Mouse (Mus musculus): ENCODE data around the gene Tbc1d9b. TPM values are rescaled to one million over a fixed set of nuclear protein-coding genes. Genes with fewer than 3 reads are reported as not detected.
"Not testable (repeated sequence)": the region's sequence is repeated elsewhere in the genome, so short reads cannot be mapped to it uniquely, and the experiment has no call there.

Tbc1d9b gene
- total RNA-seq, 2 experiments from 2014 or later, result 25.3 to 28.6 TPM

DNA sequence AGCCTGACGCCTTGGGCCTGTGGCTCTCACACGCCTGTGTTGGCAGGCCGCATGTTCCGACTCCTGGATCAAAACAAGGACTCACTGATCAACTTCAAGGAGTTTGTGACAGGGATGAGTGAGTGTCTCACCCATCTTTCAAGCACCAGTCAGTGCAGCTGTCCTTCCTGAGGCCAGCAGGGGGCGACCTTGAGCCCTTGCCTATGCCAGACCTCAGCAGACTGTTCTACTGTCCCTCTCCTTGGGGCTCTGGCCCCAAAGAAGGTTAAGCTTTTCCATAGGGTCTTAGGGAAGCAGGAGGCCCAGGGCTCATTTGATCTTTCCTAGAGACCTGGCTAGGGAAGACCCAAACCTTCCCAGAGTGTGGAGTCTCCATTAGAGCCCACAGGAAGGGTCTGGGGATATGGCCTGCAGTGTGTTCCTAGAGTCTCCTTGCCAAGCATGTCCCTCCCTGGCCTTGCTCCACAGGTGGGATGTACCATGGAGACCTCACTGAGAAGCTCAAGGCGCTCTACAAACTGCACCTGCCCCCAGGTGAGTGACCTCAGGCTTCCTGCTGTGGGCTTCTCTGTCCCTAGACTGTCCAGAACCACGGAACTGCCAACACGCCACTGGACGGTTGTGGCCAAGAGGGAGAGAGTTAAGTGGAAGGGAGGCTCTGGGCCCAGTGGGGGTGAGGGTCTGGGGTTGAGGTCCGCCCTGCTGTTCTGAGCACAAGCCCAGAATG is 30.5 kb downstream of the Tbc1d9b start:
- DNase-seq, result peak; percentile 69
- Histone ChIP-seq H3K4me3 (no peak overlapping the region), H3K27ac (peak overlapping the region; percentile 50)
- TF ChIP-seq CTCF (IDR thresholded peaks at IDR 0.05), result peak; percentile 90
- intact Hi-C loops (cut with DNase I), result loop anchor here (1.0 to 10.0 kb wide), 2 partner anchors 70 to 203 kb away; no protein-coding TSS in a partner anchor

DNA sequence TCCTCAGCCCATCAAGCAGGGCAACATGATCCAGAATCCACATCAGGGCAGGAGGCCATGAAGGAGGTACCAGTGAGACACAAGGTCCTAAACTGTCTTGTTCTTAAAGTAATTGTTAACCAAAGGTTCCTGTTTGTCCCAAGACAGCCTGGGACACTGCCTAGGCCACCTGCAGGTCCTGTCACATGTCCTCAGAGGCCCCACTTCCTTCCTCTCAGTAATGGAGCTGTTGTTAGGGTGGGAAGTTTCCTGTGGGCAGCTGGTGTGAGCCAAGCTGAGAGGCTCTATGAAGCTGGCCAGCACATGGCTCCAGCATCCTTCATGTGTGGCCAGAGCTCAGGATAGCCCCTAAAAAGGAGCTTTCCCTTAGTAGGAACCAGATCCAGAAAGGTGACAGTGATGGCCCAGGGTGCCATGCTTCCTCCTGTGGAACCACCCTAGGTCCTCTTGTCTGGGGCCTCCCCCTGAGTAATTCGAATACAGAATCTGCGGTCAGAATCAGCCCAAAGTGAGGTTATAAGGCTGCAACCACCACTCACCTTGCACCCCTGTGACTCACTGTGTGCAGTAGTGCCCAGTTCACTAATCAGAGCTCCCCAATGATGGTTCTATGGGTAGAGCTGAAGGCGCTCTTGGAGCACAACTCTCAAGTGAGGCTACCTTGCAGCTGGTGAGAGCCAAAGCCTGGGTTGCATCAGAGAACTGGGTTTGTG is 31.3 kb downstream of the Tbc1d9b start:
- Histone ChIP-seq H3K27ac (peak overlapping the region; percentile 50), H3K4me3 (no peak overlapping the region)
- DNase-seq, result no peak
- no peak for TF ChIP-seq CTCF (IDR thresholded peaks at IDR 0.05)
- intact Hi-C loops (cut with DNase I), result loop anchor here (10.0 kb wide), 1 partner anchor 202 kb away; no protein-coding TSS in a partner anchor

DNA sequence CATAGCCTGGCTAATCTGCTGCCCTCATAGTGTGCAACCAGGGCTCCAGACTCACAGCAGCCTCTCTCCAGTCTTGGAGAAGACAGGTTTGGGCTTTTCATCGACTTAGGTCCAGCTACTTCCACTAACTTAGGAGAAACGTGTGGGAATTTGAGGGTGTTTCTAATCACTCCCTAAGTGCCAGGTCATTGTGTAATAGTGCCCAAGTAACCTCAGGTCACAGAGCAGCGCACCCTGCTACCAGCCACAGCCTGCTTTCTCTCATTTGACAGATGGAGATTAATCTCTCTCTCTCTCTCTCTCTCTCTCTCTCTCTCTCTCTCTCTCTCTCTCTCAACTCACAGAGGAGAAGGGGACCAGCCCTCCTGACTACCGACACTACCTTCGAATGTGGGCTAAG is 37.2 kb downstream of the Tbc1d9b start:
- H3K27ac ChIP-seq, result no peak overlapping the region
- DNase-seq, result no peak
- H3K4me3 ChIP-seq, result no peak overlapping the region
- TF ChIP-seq CTCF (IDR thresholded peaks at IDR 0.05), result no peak
- intact Hi-C loops (cut with DNase I), result loop anchor here (10.0 kb wide), 1 partner anchor 196 kb away; no protein-coding TSS in a partner anchor

DNA sequence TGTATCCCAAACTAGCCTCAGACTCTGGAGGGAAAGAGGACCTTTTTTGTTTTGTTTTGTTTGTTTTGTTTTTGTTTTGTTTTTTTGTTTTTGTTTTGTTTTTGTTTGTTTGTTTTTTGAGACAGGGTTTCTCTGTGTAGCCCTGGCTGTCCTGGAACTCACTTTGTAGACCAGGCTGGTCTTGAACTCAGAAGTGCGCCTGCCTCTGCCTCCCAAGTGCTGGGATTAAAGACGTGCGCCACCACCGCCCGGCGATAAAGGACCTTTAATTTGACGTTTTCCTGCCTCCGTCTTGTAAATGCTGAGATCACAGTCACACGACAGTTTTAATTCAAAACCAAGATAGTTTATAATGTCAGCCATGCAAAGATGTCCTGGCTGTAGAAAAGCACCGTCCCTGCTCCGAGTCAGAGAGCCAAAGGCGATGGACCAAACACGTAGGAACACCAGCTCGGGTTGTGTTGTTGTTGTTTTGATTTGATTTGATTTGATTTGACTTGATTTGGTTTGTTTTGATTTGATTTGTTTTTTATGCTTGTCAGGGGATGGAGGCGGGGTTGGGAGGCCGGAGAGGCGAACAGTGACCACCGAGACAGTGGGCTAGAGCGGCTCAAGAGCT is 43.0 kb downstream of the Tbc1d9b start, which contains the start of gene Mrnip:
Gene Mrnip (plus strand): TSS at position 334 of the 619 bp plus-strand sequence.
- H3K4me3 ChIP-seq, result peak within 1 kb of the TSS; percentile 89
- peak within 1 kb of the TSS; percentile 89 for H3K27ac ChIP-seq
- intact Hi-C loops (cut with DNase I), result loop anchor here (2.0 kb wide), 2 partner anchors 37 to 43 kb away; partner anchors contain the start of genes Mgat4b, Sqstm1 and Tbc1d9b
- not testable (repeated sequence) for DNase-seq

DNA sequence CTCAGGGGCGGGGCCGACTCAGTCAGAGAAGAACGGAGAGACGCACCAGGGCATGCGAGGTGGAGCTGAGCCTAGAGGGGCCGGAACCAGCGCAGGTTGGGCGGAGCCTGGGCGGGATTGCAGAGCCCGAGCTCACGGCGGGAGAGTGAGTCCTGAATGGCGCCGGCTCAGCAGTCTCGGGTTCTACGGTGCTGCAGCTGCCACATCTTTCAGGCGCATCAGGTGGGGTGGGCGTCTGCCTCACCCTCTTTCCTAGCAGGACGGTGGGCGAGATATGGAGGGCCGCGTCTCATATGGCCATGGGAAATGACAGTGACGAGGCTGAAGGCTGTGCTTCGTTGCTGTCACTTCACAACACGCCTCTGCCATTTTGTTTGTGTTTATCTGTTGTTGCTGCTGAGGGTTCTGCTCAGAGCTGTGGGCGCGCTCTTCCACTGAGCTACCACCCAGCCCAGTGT is 43.6 kb downstream of the Tbc1d9b start:
- Histone ChIP-seq H3K27ac (peak overlapping the region; percentile 89), H3K4me3 (peak overlapping the region; percentile 89)
- intact Hi-C loops (cut with DNase I), result loop anchor here (2.0 kb wide), 2 partner anchors 36 to 44 kb away; partner anchors contain the start of genes Mgat4b, Sqstm1 and Tbc1d9b
- DNase-seq, result peak; percentile 99
- TF ChIP-seq CTCF (IDR thresholded peaks at IDR 0.05), result no peak

DNA sequence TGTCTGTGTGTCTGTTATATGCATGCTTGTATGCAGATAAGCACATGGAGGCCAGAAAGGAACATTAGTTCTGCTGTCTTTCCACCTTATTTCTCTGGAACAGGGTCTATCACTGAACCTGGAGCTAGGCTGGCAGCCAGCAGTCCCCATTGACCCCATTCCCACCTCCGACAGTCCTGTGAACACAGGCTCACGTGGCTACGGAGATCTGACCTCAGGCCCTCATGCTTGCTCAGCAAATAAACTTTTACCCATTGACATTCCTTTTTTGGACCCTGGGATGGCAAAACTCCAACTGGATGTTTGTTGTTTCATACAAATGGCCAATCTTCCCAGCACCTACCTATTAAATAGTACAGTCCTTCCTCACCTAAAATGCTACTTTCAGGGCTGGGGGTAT is 45.2 kb downstream of the Tbc1d9b start:
- Histone ChIP-seq H3K4me3 (no peak overlapping the region), H3K27ac (no peak overlapping the region)
- TF ChIP-seq CTCF (IDR thresholded peaks at IDR 0.05), result no peak
- intact Hi-C loops (cut with DNase I), result no loop called here
- no peak for DNase-seq

DNA sequence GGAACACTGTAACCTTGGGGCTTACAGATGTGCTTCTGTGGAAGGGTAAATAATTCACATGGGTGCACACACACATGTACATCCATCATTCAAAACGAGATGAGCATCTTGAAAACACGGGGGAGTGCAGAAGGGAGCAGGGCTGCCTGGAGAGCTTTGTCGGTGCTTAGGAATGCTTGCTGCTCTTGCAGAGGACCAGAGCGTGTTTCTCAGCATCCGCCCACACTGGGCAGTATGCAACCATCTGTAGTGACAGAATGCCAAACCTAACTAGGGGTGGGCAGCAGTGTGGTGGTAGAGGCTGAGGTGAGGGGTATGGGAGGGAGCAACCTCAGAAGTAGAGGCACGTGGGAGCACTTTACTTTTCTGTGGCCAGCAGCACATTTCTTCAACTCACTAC is 45.9 kb downstream of the Tbc1d9b start:
- TF ChIP-seq CTCF (IDR thresholded peaks at IDR 0.05), result no peak
- intact Hi-C loops (cut with DNase I), result no loop called here
- Histone ChIP-seq H3K27ac (no peak overlapping the region), H3K4me3 (no peak overlapping the region)
- DNase-seq, result no peak

DNA sequence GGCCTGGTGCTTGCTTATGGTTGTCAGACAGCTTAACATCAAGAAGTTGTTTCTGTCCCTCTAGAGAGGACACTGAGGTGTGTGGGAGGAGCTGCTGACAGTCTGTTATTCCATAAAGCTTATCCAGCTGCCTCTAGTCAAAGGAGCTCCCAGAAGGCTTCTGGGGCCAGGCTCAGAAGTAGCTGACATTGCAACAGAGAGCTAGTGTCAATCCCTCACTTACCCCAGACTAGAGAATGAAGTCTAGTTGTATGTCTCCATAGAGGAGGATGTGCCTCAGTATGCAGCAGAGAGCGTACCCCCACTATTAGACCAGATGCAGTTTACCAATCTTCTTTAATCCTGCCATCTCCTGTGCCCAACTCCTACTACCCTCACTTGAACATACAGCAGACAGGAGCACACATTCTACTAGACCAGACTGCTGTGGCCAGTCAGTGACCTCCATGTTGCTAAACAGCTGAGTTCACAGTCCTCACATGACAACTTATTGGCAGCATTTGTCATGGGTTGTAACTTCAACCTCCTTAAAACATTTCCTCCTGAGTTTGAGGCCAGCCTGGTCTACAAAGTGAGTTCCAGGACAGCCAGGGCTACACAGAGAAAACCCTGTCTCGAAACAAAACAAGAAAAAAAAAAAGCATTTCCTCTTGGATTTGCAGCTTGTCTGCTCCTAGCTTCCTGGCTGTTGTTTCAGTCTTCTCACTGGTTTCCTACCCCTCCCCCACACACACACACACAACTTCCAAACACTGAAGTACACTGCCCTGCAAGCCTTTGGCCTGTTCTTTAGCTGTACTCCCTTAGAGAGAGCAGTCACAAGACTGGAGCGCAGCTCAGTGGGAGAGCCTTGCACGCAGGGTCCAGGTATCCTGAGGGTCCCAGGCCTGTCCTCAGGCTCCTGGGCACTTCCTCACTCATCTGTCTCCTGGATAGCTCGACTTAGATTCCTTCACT is 47.6 kb downstream of the Tbc1d9b start:
- intact Hi-C loops (cut with DNase I), result no loop called here
- no peak for TF ChIP-seq CTCF (IDR thresholded peaks at IDR 0.05)
- H3K27ac ChIP-seq, result no peak overlapping the region
- H3K4me3 ChIP-seq, result no peak overlapping the region
- DNase-seq, result no peak

DNA sequence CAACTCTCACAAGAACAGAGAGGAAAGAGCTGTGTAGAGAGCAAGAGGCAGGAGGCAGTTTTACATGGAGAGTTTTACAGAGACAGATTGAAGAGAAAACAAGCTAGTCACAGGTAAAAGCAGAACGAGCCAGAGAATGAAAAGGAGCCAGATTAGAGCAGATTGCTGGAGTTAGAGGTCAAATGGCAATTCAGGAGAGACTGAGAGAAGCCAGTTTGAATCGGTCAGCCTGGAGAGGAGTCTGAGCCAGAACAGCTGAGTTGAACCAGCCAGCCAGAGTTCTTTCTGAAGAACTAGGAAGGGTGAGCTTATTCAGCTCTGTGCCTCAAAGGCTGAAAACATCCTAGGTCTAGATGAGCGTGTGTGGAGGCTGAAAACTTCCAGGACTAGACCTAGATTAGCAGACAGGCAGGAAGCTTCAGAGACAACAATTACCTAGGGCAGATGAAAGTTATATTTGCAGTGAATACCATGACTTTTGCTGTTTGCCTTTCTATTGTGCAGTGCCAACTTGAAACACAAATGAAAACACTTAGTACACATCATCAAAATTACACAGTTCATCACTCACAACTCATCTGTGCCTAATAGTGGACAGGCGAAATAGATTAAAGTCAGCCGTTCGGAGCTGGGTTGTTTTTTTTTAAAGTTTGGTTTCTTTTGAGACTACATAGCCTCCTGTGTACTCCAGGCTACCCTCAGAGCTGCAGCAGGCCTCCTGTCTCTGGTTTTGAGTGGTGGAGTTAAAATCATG is 49.5 kb downstream of the Tbc1d9b start:
- DNase-seq, result no peak
- Histone ChIP-seq H3K4me3 (no peak overlapping the region), H3K27ac (no peak overlapping the region)
- intact Hi-C loops (cut with DNase I), result no loop called here
- no peak for TF ChIP-seq CTCF (IDR thresholded peaks at IDR 0.05)

DNA sequence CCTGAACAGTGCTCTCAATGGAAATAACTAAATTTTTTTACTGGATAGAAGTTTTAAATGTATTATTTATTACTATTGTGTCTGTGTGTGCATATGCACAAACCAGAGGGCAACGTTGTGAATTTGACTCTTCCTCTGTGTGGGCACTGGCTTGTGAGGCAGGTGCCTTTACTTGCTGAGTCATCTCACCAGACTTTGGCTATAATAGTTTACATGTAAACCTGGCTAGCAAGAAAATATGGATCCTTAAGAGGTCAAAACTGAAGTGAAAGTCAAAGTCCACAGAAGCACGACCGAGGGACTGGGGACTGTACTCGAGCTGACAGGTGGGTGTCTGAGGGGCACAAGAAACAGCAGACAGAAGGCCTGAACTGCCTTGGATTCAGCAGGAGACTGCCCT is 51.5 kb downstream of the Tbc1d9b start:
- intact Hi-C loops (cut with DNase I), result no loop called here
- no peak for DNase-seq
- H3K27ac ChIP-seq, result no peak overlapping the region
- no peak overlapping the region for H3K4me3 ChIP-seq
- no peak for TF ChIP-seq CTCF (IDR thresholded peaks at IDR 0.05)

DNA sequence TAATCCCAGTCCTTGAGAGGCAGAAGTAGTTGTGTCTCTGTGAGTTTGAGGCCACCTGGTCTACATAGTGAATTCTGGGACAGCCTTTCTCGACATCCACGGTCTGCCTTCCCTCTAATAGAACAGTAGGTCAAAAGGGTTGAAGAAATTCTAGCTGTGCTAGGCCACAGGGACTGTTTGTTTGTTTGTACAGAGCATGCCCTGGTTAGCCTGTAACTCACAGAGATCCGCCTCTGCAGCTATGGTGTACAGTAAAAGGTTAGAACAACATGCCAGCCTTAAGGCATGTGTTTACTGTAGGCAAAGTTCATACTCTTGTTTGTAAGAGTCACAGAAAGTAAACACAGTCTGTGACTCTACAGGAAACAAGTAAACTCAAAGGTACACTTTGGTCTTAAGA is 53.6 kb downstream of the Tbc1d9b start:
- Histone ChIP-seq H3K4me3 (no peak overlapping the region), H3K27ac (no peak overlapping the region)
- intact Hi-C loops (cut with DNase I), result no loop called here
- DNase-seq, result no peak
- TF ChIP-seq CTCF (IDR thresholded peaks at IDR 0.05), result no peak
